Mouse (Mus musculus) midbrain, embryonic 16.5 days (tissue): Measurements from ENCODE around the gene Gm45140. TPM values are rescaled to one million over a fixed set of nuclear protein-coding genes. Genes with fewer than 3 reads are reported as not detected.

Source experiments
- ATAC-seq: fragments of 200-750 bp; cut with Nextera tagmentation; 2 replicates; pipeline ENCODE4 v1.8.0; 2017; ENCODE audit warnings: moderate TSS enrichment
- H3K27ac ChIP-seq: fragments of 300-500 bp; sonication (generic); 2 replicates; pipeline ENCODE4 v1.5.1; 2014; ENCODE audit warnings: mild to moderate bottlenecking, low read length, mixed read lengths
- H3K27me3 ChIP-seq: fragments of 300-500 bp; sonication (generic); 2 replicates; pipeline ENCODE4 v1.6.1; 2014; ENCODE audit warnings: low read depth, low read length, mixed read lengths; ENCODE audit not compliant: control insufficient read depth, insufficient read depth
- H3K36me3 ChIP-seq: fragments of 300-500 bp; sonication (generic); 2 replicates; pipeline ENCODE4 v1.6.1; 2014; ENCODE audit warnings: mild to moderate bottlenecking, low read length, moderate library complexity, mixed read lengths; ENCODE audit not compliant: control insufficient read depth, insufficient read depth
- H3K4me1 ChIP-seq: fragments of 300-500 bp; sonication (generic); 2 replicates; pipeline ENCODE4 v1.6.1; 2014; ENCODE audit warnings: mild to moderate bottlenecking, low read length, mixed read lengths; ENCODE audit not compliant: control insufficient read depth, insufficient read depth
- H3K4me2 ChIP-seq: fragments of 300-500 bp; sonication (generic); 2 replicates; pipeline ENCODE4 v1.6.1; 2014; ENCODE audit warnings: mild to moderate bottlenecking, low read length, mixed read lengths
- H3K4me3 ChIP-seq: fragments of 300-500 bp; sonication (generic); 2 replicates; pipeline ENCODE4 v1.5.1; 2014; ENCODE audit warnings: low read depth, mild to moderate bottlenecking, low read length, moderate library complexity, mixed read lengths
- H3K9ac ChIP-seq: fragments of 300-500 bp; sonication (generic); 2 replicates; pipeline ENCODE4 v1.6.1; 2014; ENCODE audit warnings: low read depth, low read length, mixed read lengths
- H3K9me3 ChIP-seq: fragments of 300-500 bp; sonication (generic); replicated peaks from 2 replicates; pipeline ENCODE4 v1.6.1; 2014; ENCODE audit warnings: mild to moderate bottlenecking, low read length, mixed read lengths; ENCODE audit not compliant: control insufficient read depth, poor library complexity, severe bottlenecking
- WGBS: fragments of 180-500 bp; shearing (Covaris S2); extraction: QIAGEN DNeasy Blood & Tissue Kit; methylation state at CpG from one replicate; pipeline ENCODE4 v1.1.7; 2014; 5-methylcytosine and 5-hydroxymethylcytosine counted together
- polyA plus RNA-seq: library from polyadenylated mRNA; unstranded; fragments of >200 nt; fragmentation: Nextera tagmentation; extraction: Ambion mirVana; gene quantifications from 2 replicates; pipeline ENCODE4 v1.2.1, GENCODE M21; 2015

Gene Gm45140
- polyA plus RNA-seq, 1 experiment from 2014 or later = 4.0 TPM

GRCm38 (mm10) chr6:87873104-87873503 lies 37.5 kb upstream of the Gm45140 start:
- no peak for ATAC-seq
- Histone ChIP-seq H3K4me2 (no peak overlapping the region), H3K27me3 (no peaks in the 10 kb centered on the region), H3K9ac (no peak overlapping the region), H3K4me3 (no peak overlapping the region), H3K9me3 (no peaks in the 10 kb centered on the region), H3K36me3 (no peaks in the 10 kb centered on the region), H3K27ac (no peak overlapping the region), H3K4me1 (no peaks in the 10 kb centered on the region)
- WGBS = 50% methylated on average over 1 of the region's 1 CpGs

GRCm38 (mm10) chr6:87871240-87871639 lies 35.6 kb upstream of the Gm45140 start:
- H3K27ac ChIP-seq = no peak overlapping the region
- H3K27me3 ChIP-seq = no peaks in the 10 kb centered on the region
- H3K4me3 ChIP-seq = no peak overlapping the region
- 83% methylated on average over 7 of the region's 7 CpGs for WGBS
- no peaks in the 10 kb centered on the region for H3K9me3 ChIP-seq
- no peak overlapping the region for H3K4me2 ChIP-seq
- no peaks in the 10 kb centered on the region for H3K4me1 ChIP-seq
- H3K36me3 ChIP-seq = no peaks in the 10 kb centered on the region
- H3K9ac ChIP-seq = no peak overlapping the region
- no peak for ATAC-seq

GRCm38 (mm10) chr6:87870440-87870839 lies 34.8 kb upstream of the Gm45140 start:
- no peak for ATAC-seq
- H3K36me3 ChIP-seq = no peaks in the 10 kb centered on the region
- no peaks in the 10 kb centered on the region for H3K4me1 ChIP-seq
- H3K4me2 ChIP-seq = no peak overlapping the region
- no peaks in the 10 kb centered on the region for H3K27me3 ChIP-seq
- no peak overlapping the region for H3K9ac ChIP-seq
- no peak overlapping the region for H3K27ac ChIP-seq
- H3K9me3 ChIP-seq = no peaks in the 10 kb centered on the region
- WGBS = 79% methylated on average over 1 of the region's 1 CpGs
- no peak overlapping the region for H3K4me3 ChIP-seq

GRCm38 (mm10) chr6:87868871-87869506 lies 33.4 kb upstream of the Gm45140 start:
- WGBS = 77% methylated on average over 9 of the region's 9 CpGs
- no peak for ATAC-seq

GRCm38 (mm10) chr6:87867256-87867655 lies 31.7 kb upstream of the Gm45140 start:
- H3K9me3 ChIP-seq = no peaks in the 10 kb centered on the region
- H3K27ac ChIP-seq = no peak overlapping the region
- no peak overlapping the region for H3K4me2 ChIP-seq
- no peaks in the 10 kb centered on the region for H3K36me3 ChIP-seq
- ATAC-seq = no peak
- H3K4me1 ChIP-seq = no peaks in the 10 kb centered on the region
- H3K9ac ChIP-seq = no peak overlapping the region
- no peak overlapping the region for H3K4me3 ChIP-seq
- 87% methylated on average over 2 of the region's 2 CpGs for WGBS
- no peaks in the 10 kb centered on the region for H3K27me3 ChIP-seq

More at GRCm38 (mm10) chr6:87868871-87869506, 33.4 kb upstream of the Gm45140 start:
- no peaks in the 10 kb centered on the region for H3K4me1 ChIP-seq
- H3K4me2 ChIP-seq = no peak overlapping the region
- H3K4me3 ChIP-seq = no peak overlapping the region
- H3K9me3 ChIP-seq = no peaks in the 10 kb centered on the region
- H3K27me3 ChIP-seq = no peaks in the 10 kb centered on the region
- H3K36me3 ChIP-seq = no peaks in the 10 kb centered on the region
- H3K27ac ChIP-seq = no peak overlapping the region
- no peak overlapping the region for H3K9ac ChIP-seq

- 89% methylated on average over 6 of the region's 6 CpGs for WGBS
- Histone ChIP-seq H3K4me1 (no peaks in the 10 kb centered on the region), H3K9me3 (no peaks in the 10 kb centered on the region), H3K9ac (no peak overlapping the region), H3K36me3 (no peaks in the 10 kb centered on the region), H3K4me3 (no peak overlapping the region), H3K4me2 (no peak overlapping the region), H3K27ac (no peak overlapping the region), H3K27me3 (no peaks in the 10 kb centered on the region)
- no peak for ATAC-seq
Observed at GRCm38 (mm10) chr6:87866211-87866610, 30.6 kb upstream of the Gm45140 start.

- H3K9ac ChIP-seq = no peak overlapping the region
- no peak overlapping the region for H3K4me2 ChIP-seq
- no peaks in the 10 kb centered on the region for H3K36me3 ChIP-seq
- H3K9me3 ChIP-seq = no peaks in the 10 kb centered on the region
- 66% methylated on average over 1 of the region's 1 CpGs for WGBS
- H3K27ac ChIP-seq = no peak overlapping the region
- no peak overlapping the region for H3K4me3 ChIP-seq
- no peaks in the 10 kb centered on the region for H3K4me1 ChIP-seq
- no peaks in the 10 kb centered on the region; the same call in 1 of the 2 replicates for H3K27me3 ChIP-seq
- no peak for ATAC-seq
Observed at GRCm38 (mm10) chr6:87857071-87857470, 21.5 kb upstream of the Gm45140 start.

- WGBS = 88% methylated on average over 4 of the region's 4 CpGs
- Histone ChIP-seq H3K36me3 (no peaks in the 10 kb centered on the region), H3K4me1 (peaks cover 13% of the 10 kb centered on the region), H3K9me3 (no peaks in the 10 kb centered on the region), H3K4me3 (no peak overlapping the region), H3K9ac (no peak overlapping the region), H3K27ac (no peak overlapping the region), H3K27me3 (no peaks in the 10 kb centered on the region; the same call in 1 of the 2 replicates), H3K4me2 (no peak overlapping the region)
- no peak for ATAC-seq
Observed at GRCm38 (mm10) chr6:87853446-87853845, 17.9 kb upstream of the Gm45140 start.

- Histone ChIP-seq H3K27me3 (no peaks in the 10 kb centered on the region; the same call in 1 of the 2 replicates), H3K9ac (no peak overlapping the region), H3K36me3 (no peaks in the 10 kb centered on the region), H3K4me1 (peaks cover 27% of the 10 kb centered on the region), H3K4me3 (no peak overlapping the region), H3K9me3 (no peaks in the 10 kb centered on the region), H3K4me2 (no peak overlapping the region), H3K27ac (no peak overlapping the region)
- no peak for ATAC-seq
- WGBS = 81% methylated on average over 6 of the region's 6 CpGs
Observed at GRCm38 (mm10) chr6:87851871-87852270, 16.3 kb upstream of the Gm45140 start.
